Mouse (Mus musculus) thymus, adult 2 months (tissue): ENCODE data around the gene Wdr34. TPM values are rescaled to one million over a fixed set of nuclear protein-coding genes. Genes with fewer than 3 reads are reported as not detected.

ENCODE experiments used
- DNase-seq: peaks from one replicate; pipeline ENCODE4 v3.0.0; 2021
- H3K27ac ChIP-seq: fragments of 200-500 bp; 2 replicates; pipeline ENCODE4 v1.5.1; 2012; ENCODE audit warnings: low read length, control low read depth; ENCODE audit not compliant: control insufficient read depth, insufficient read depth
- H3K27me3 ChIP-seq: fragments of 200-500 bp; 2 replicates; pipeline ENCODE4 v1.6.1; 2012; ENCODE audit warnings: mild to moderate bottlenecking, low read length, moderate library complexity, mixed read lengths; ENCODE audit not compliant: control insufficient read depth, insufficient read depth
- H3K36me3 ChIP-seq: fragments of 200-500 bp; 2 replicates; pipeline ENCODE4 v1.6.1; 2012; ENCODE audit warnings: mild to moderate bottlenecking, low read length, moderate library complexity; ENCODE audit not compliant: control insufficient read depth, insufficient read depth
- H3K4me1 ChIP-seq: fragments of 200-500 bp; replicated peaks from 2 replicates; pipeline ENCODE4 v1.6.1; 2012; ENCODE audit warnings: low read length; ENCODE audit not compliant: control insufficient read depth, insufficient read depth
- H3K4me3 ChIP-seq: fragments of 200-500 bp; 2 replicates; pipeline ENCODE4 v1.5.1; 2012; ENCODE audit warnings: mild to moderate bottlenecking, low read length, control low read depth, moderate library complexity; ENCODE audit not compliant: control insufficient read depth, insufficient read depth
- CTCF ChIP-seq: fragments of 200-500 bp; IDR thresholded peaks from 2 replicates; pipeline ENCODE4 v1.5.1; 2012; ENCODE audit warnings: mild to moderate bottlenecking, control low read depth, low read length, moderate library complexity, borderline replicate concordance; ENCODE audit not compliant: control insufficient read depth, poor library complexity, insufficient read depth; ENCODE audit errors: extremely low read depth
- POLR2A ChIP-seq: fragments of 200-500 bp; IDR thresholded peaks from 2 replicates; pipeline ENCODE4 v1.6.1; 2012; ENCODE audit warnings: mild to moderate bottlenecking, low read length, control low read depth, moderate library complexity; ENCODE audit not compliant: control insufficient read depth, poor library complexity, insufficient read depth; ENCODE audit errors: extremely low read depth
- WGBS: fragments of 180-500 bp; shearing (Covaris S2); methylation state at CpG from one replicate; pipeline ENCODE4 v1.1.7; 2018; 5-methylcytosine and 5-hydroxymethylcytosine counted together
- polyA plus RNA-seq: library from polyadenylated mRNA; depleted of rRNA; stranded (reverse); fragments of >200 nt; gene quantifications from 2 replicates; pipeline ENCODE4 v1.2.3, GENCODE M21; 2012

Wdr34 gene
- polyA plus RNA-seq, 1 experiment: 18.3 TPM

GRCm38 (mm10) chr2:30087310-30087709 is 38.6 kb upstream of the Wdr34 start:
- Histone ChIP-seq H3K4me3 (no peak overlapping the region), H3K27me3 (no peaks in the 10 kb centered on the region), H3K36me3 (no peaks in the 10 kb centered on the region), H3K4me1 (peaks cover 7% of the 10 kb centered on the region; the same call in 1 of the 2 replicates), H3K27ac (no peak overlapping the region)
- no peak for DNase-seq
- TF ChIP-seq POLR2A (no peak), CTCF (no peak)
- WGBS: 92% methylated on average over 4 of the region's 4 CpGs

DNA sequence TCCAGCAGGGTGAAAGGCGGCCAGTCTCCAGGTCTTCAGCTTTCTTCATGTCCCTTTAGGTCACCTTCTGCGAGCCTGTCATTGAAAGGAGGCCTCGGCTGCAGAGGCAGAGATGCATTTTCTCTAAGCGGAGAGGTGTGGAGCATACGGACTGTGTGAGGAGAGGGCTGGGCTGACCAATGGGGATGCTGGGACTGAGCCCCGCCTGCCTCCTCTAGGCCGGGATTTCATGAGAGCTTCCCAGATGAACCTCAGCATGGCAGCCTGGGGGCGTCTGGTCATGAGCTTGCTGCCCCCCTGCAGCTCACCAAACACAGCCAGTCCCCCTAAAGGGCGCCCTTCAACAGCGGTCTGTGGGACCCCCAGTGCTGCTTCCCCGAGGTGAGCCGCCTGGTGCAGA is 36.0 kb upstream of the Wdr34 start:
- WGBS: 94% methylated on average over 12 of the region's 12 CpGs
- Histone ChIP-seq H3K36me3 (no peaks in the 10 kb centered on the region), H3K27me3 (no peaks in the 10 kb centered on the region)

DNA sequence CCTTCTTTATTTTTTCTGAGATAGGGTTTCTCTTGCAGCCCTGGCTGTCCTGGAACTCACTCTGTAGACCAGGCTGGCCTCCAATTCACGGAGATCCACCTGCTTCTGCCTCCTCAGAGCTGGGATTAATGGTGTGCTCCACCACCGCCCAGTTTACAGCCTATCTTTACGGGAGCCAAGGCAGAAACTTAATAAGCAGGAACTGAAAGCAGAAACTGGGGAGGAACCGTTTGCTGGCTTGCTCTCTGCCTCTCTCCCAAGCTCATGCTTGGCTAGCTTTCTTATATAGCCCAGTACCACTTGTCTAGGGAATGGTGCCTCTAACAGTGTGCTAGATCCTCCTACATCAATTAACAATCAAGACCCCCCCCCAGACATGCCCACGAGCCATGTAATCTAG is 35.4 kb upstream of the Wdr34 start:
- Histone ChIP-seq H3K4me3 (no peak overlapping the region), H3K27ac (no peak overlapping the region), H3K27me3 (no peaks in the 10 kb centered on the region), H3K36me3 (no peaks in the 10 kb centered on the region), H3K4me1 (0 out of 2 replicates have a peak, but pooled peaks cover 5% of the 10 kb centered on the region)
- DNase-seq: no peak
- no peak for TF ChIP-seq CTCF
- TF ChIP-seq POLR2A: no peak
- 87% methylated on average over 5 of the region's 5 CpGs for WGBS

More for the DNA sequence above, 36.0 kb upstream of the Wdr34 start:
- no peak for DNase-seq
- H3K4me1 ChIP-seq: 0 out of 2 replicates have a peak, but pooled peaks cover 3% of the 10 kb centered on the region
- TF ChIP-seq CTCF: no peak
- TF ChIP-seq POLR2A: no peak
- no peak overlapping the region for H3K27ac ChIP-seq
- H3K4me3 ChIP-seq: no peak overlapping the region

- H3K27ac ChIP-seq: no peak overlapping the region
- no peaks in the 10 kb centered on the region for H3K27me3 ChIP-seq
- H3K36me3 ChIP-seq: no peaks in the 10 kb centered on the region
- 94% methylated on average over 15 of the region's 15 CpGs for WGBS
- no peak overlapping the region for H3K4me3 ChIP-seq
- peaks cover 17% of the 10 kb centered on the region for H3K4me1 ChIP-seq
- TF ChIP-seq CTCF (no peak), POLR2A (no peak)
- DNase-seq: no peak
Observed at GRCm38 (mm10) chr2:30080181-30080800, 31.6 kb upstream of the Wdr34 start.

GRCm38 (mm10) chr2:30078760-30079159 is 30.1 kb upstream of the Wdr34 start:
- no peak for DNase-seq
- 82% methylated on average over 4 of the region's 4 CpGs for WGBS
- Histone ChIP-seq H3K4me3 (no peak overlapping the region), H3K36me3 (no peaks in the 10 kb centered on the region), H3K27me3 (no peaks in the 10 kb centered on the region), H3K4me1 (peaks cover 14% of the 10 kb centered on the region), H3K27ac (peak overlapping the region; percentile 21; the same call in 1 of the 2 replicates)
- TF ChIP-seq CTCF (no peak), POLR2A (no peak)

DNA sequence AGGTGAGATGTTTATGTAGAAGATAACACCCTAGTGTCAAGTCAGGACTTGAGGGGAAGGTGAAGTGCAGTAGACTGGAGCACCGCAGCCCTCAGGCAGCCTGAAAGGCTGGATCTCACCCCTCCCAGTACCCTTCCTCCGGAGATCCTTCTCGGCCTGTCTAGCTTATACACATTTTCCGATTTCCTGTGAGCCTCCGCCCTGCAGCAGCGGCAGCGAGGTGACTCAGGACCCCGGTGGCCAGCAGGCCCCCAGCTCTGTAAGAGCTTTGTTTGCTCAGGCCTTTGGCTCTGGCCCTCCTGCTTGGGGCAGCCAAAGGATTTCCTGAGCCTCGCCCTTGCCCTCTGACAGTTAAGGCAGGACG is 29.6 kb upstream of the Wdr34 start:
- Histone ChIP-seq H3K27ac (peak overlapping the region; percentile 21; the same call in 1 of the 2 replicates), H3K27me3 (no peaks in the 10 kb centered on the region), H3K4me3 (no peak overlapping the region), H3K4me1 (peaks cover 14% of the 10 kb centered on the region), H3K36me3 (no peaks in the 10 kb centered on the region)
- TF ChIP-seq CTCF (peak; percentile 37; the same call in 1 of the 2 replicates), POLR2A (no peak)
- DNase-seq: no peak
- WGBS: 28% methylated on average over 10 of the region's 10 CpGs
